Mouse (Mus musculus) hindbrain, postnatal 0 days (tissue): Measurements from ENCODE around the gene Rpl10-ps3. TPM values are rescaled to one million over a fixed set of nuclear protein-coding genes. Genes with fewer than 3 reads are reported as not detected.

Source experiments
- ATAC-seq: fragments of 200-750 bp; cut with Nextera tagmentation; 2 replicates; pipeline ENCODE4 v1.8.0; 2017; ENCODE audit warnings: mild to moderate bottlenecking, moderate TSS enrichment, moderate library complexity
- DNase-seq: peaks from one replicate; pipeline ENCODE4 v3.0.0-alpha.2; 2015; ENCODE audit warnings: low spot score
- H3K27ac ChIP-seq: fragments of 300-500 bp; sonication (generic); 2 replicates; pipeline ENCODE4 v1.5.1; 2014; ENCODE audit warnings: mild to moderate bottlenecking
- H3K27me3 ChIP-seq: fragments of 300-500 bp; sonication (generic); 2 replicates; pipeline ENCODE4 v1.6.1; 2014; ENCODE audit warnings: low read length, mixed read lengths; ENCODE audit not compliant: insufficient read depth
- H3K36me3 ChIP-seq: fragments of 300-500 bp; sonication (generic); 2 replicates; pipeline ENCODE4 v1.6.1; 2014; ENCODE audit warnings: low read length, mixed read lengths; ENCODE audit not compliant: insufficient read depth
- H3K4me1 ChIP-seq: fragments of 300-500 bp; sonication (generic); 2 replicates; pipeline ENCODE4 v1.6.1; 2014; ENCODE audit warnings: antibody characterized with exemption, low read length, mixed read lengths; ENCODE audit not compliant: insufficient read depth
- H3K4me2 ChIP-seq: fragments of 300-500 bp; sonication (generic); 2 replicates; pipeline ENCODE4 v1.6.1; 2014; ENCODE audit warnings: low read depth, mild to moderate bottlenecking, low read length, moderate library complexity, mixed read lengths
- H3K4me3 ChIP-seq: fragments of 300-500 bp; sonication (generic); 2 replicates; pipeline ENCODE4 v1.5.1; 2014; ENCODE audit warnings: low read length
- H3K9ac ChIP-seq: fragments of 300-500 bp; sonication (generic); replicated peaks from 2 replicates; pipeline ENCODE4 v1.6.1; 2014; ENCODE audit warnings: mild to moderate bottlenecking, low read length, moderate library complexity, mixed read lengths
- H3K9me3 ChIP-seq: fragments of 300-500 bp; sonication (generic); 2 replicates; pipeline ENCODE4 v1.6.1; 2016; ENCODE audit warnings: low read length, mixed read lengths
- CTCF ChIP-seq: IDR thresholded peaks from 2 replicates; pipeline ENCODE4 v1.5.1; 2016; ENCODE audit warnings: antibody characterized with exemption, control low read depth, low read depth
- WGBS: fragments of 180-500 bp; shearing (Covaris S2); extraction: QIAGEN DNeasy Blood & Tissue Kit; methylation state at CpG from one replicate; pipeline ENCODE4 v1.1.7; 2014; 5-methylcytosine and 5-hydroxymethylcytosine counted together
- polyA plus RNA-seq: library from polyadenylated mRNA; unstranded; fragments of >200 nt; fragmentation: Nextera tagmentation; extraction: Ambion mirVana; gene quantifications from 2 replicates; pipeline ENCODE4 v1.2.1, GENCODE M21; 2015
- total RNA-seq: library from RNA; depleted of rRNA; stranded (reverse); fragments of >200 nt; gene quantifications from 2 replicates; pipeline ENCODE4 v1.2.3, GENCODE M21; 2014

Rpl10-ps3 gene
- total and polyA plus RNA-seq, 2 experiments from 2014 or later, result 91.4 to 99.3 TPM

GRCm38 (mm10) chr9:50362556-50362955 is 17.8 kb upstream of the Rpl10-ps3 start:
- no peak overlapping the region for H3K9ac ChIP-seq
- no peak for TF ChIP-seq CTCF
- H3K9me3 ChIP-seq, result no peaks in the 10 kb centered on the region
- 67% methylated on average over 3 of the region's 3 CpGs for WGBS
- H3K27ac ChIP-seq, result no peak overlapping the region
- H3K27me3 ChIP-seq, result no peaks in the 10 kb centered on the region
- H3K4me3 ChIP-seq, result no peak overlapping the region
- ATAC-seq (no peak), DNase-seq (no peak)
- H3K36me3 ChIP-seq, result no peaks in the 10 kb centered on the region
- H3K4me1 ChIP-seq, result 0 out of 2 replicates have a peak, but pooled peaks cover 4% of the 10 kb centered on the region
- H3K4me2 ChIP-seq, result no peak overlapping the region

DNA sequence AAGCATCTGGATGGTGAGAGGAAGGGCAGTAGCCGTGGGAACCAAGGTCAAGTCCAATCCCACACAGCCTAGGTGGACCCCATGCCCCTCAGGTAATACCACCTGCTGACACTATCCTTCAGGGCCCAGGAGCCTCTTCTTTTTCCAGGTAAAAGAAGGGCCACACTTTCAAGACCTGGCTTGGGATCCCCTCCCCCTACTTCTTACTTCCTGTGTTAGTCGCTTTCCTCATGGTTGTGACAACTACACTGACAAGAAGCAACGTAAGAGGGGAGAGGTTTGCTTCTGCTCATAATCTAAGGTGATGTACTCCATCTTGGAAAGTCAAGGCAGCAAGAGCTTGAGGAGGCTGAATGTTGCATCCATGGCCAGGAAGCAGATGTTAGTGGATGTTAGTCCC is 15.6 kb upstream of the Rpl10-ps3 start:
- H3K36me3 ChIP-seq, result no peaks in the 10 kb centered on the region
- 81% methylated on average over 3 of the region's 3 CpGs for WGBS
- DNase-seq (no peak), ATAC-seq (no peak)
- H3K27ac ChIP-seq, result no peak overlapping the region
- H3K9me3 ChIP-seq, result no peaks in the 10 kb centered on the region
- no peak for TF ChIP-seq CTCF
- no peak overlapping the region for H3K4me3 ChIP-seq
- H3K27me3 ChIP-seq, result no peaks in the 10 kb centered on the region
- H3K4me1 ChIP-seq, result 0 out of 2 replicates have a peak, but pooled peaks cover 4% of the 10 kb centered on the region
- no peak overlapping the region for H3K9ac ChIP-seq
- H3K4me2 ChIP-seq, result no peak overlapping the region

- Histone ChIP-seq H3K9me3 (no peaks in the 10 kb centered on the region), H3K27me3 (no peaks in the 10 kb centered on the region), H3K27ac (no peak overlapping the region), H3K4me3 (no peak overlapping the region), H3K4me2 (no peak overlapping the region), H3K4me1 (0 out of 2 replicates have a peak, but pooled peaks cover 4% of the 10 kb centered on the region), H3K36me3 (no peaks in the 10 kb centered on the region), H3K9ac (no peak overlapping the region)
- 46% methylated on average over 3 of the region's 3 CpGs for WGBS
- ATAC-seq (no peak), DNase-seq (no peak)
- no peak for TF ChIP-seq CTCF
These were observed 12.6 kb upstream of the Rpl10-ps3 start for GRCm38 (mm10) chr9:50357331-50357730.

- H3K36me3 ChIP-seq, result no peaks in the 10 kb centered on the region
These were observed 7.0 kb upstream of the Rpl10-ps3 start for GRCm38 (mm10) chr9:50351746-50352145.

GRCm38 (mm10) chr9:50350571-50350970 is 5.8 kb upstream of the Rpl10-ps3 start:
- no peaks in the 10 kb centered on the region for H3K9me3 ChIP-seq
- no peak for ATAC-seq
- H3K9ac ChIP-seq, result no peak overlapping the region
- no peaks in the 10 kb centered on the region for H3K4me1 ChIP-seq
- no peaks in the 10 kb centered on the region for H3K27me3 ChIP-seq
- 76% methylated on average over 1 of the region's 1 CpGs for WGBS
- H3K4me2 ChIP-seq, result no peak overlapping the region
- no peaks in the 10 kb centered on the region for H3K36me3 ChIP-seq
- no peak overlapping the region for H3K27ac ChIP-seq
- no peak overlapping the region for H3K4me3 ChIP-seq
- no peak for DNase-seq
- no peak for TF ChIP-seq CTCF

More at GRCm38 (mm10) chr9:50351746-50352145, 7.0 kb upstream of the Rpl10-ps3 start:
- H3K27ac ChIP-seq, result no peak overlapping the region
- no peak overlapping the region for H3K9ac ChIP-seq
- ATAC-seq, result no peak
- no peak overlapping the region for H3K4me3 ChIP-seq
- 68% methylated on average over 4 of the region's 4 CpGs for WGBS
- H3K9me3 ChIP-seq, result no peaks in the 10 kb centered on the region
- DNase-seq, result no peak
- no peaks in the 10 kb centered on the region for H3K27me3 ChIP-seq
- no peak overlapping the region for H3K4me2 ChIP-seq
- no peaks in the 10 kb centered on the region for H3K4me1 ChIP-seq
- no peak for TF ChIP-seq CTCF

- H3K27me3 ChIP-seq, result no peaks in the 10 kb centered on the region
- H3K9me3 ChIP-seq, result no peaks in the 10 kb centered on the region
- no peaks in the 10 kb centered on the region for H3K4me1 ChIP-seq
- no peak for TF ChIP-seq CTCF
- no peak overlapping the region for H3K4me2 ChIP-seq
- WGBS, result 78% methylated on average over 3 of the region's 3 CpGs
- no peaks in the 10 kb centered on the region for H3K36me3 ChIP-seq
- H3K27ac ChIP-seq, result no peak overlapping the region
- ATAC-seq, result no peak
- no peak overlapping the region for H3K9ac ChIP-seq
- no peak for DNase-seq
- no peak overlapping the region for H3K4me3 ChIP-seq
These were observed 4.4 kb upstream of the Rpl10-ps3 start for GRCm38 (mm10) chr9:50349156-50349555.

DNA sequence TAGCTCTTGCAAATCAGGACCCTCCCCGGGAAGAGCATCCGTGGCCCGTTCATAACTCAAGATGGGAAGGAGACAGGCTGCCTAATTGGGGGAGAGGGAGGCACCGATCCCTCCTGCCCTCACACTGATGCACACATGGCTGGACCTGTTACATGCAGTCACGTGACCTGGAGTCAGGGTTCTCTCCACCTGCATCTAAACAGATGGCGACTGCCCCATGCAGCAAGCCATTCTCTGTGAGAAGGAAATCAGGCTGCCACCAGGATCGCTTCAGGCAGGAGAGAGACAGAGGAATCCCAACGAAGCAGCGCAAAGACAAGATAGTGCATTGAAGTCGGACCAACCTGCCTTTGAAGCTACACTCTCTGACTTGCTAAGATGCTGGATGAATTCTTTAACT is 3.5 kb upstream of the Rpl10-ps3 start:
- Histone ChIP-seq H3K36me3 (no peaks in the 10 kb centered on the region), H3K27me3 (no peaks in the 10 kb centered on the region), H3K9ac (no peak overlapping the region), H3K4me1 (no peaks in the 10 kb centered on the region), H3K27ac (no peak overlapping the region), H3K4me2 (no peak overlapping the region), H3K9me3 (no peaks in the 10 kb centered on the region), H3K4me3 (no peak overlapping the region)
- DNase-seq, result peak; percentile 64
- no peak for ATAC-seq
- 65% methylated on average over 10 of the region's 10 CpGs for WGBS
- TF ChIP-seq CTCF, result no peak
